ENCODE assay signal across 8 mouse cellular contexts in the genomic region with DNA sequence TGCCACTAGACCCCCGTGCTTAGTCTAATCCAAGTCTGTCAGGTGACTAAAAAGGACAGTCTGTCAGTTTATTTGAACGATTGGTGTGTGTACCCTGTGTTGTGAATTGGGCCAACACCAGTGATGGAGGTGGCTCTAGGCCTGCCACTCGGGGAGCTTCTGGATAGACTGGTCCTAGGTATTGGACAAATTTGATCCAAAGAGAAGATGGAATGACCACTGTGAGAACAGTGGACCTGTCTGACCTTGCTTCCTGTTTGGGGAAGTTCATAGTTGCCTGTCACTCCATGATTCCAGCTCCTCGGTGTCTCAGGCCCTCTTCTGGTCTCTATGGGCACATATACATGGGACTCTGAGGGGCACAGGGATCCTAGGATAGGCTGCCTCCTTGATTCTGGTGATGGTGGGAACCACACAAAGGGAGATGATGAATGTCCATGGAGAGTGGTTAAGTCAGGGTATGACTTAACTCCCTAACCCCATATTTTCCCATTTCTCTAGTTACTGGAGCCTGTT. TPM values are rescaled to one million over a fixed set of nuclear protein-coding genes. Genes with fewer than 3 reads are reported as not detected.
A peak's percentile ranks its signal among the peaks of the same experiment; 100 is the strongest.
DNase-seq lines count a peak whose midpoint lies in the region; ATAC-seq and TF ChIP-seq lines count a peak whose summit lies in the region.
"Had no signal": no experiment of that assay in that cellular context is flagged by ENCODE, and none has a peak within 500 bp of the region (broad histone marks: within the 10 kb centered on the region; RNA-seq: fewer than 3 reads in every experiment).

No protein-coding gene starts in this region.

- no peaks in the 10 kb centered on the region for H3K27me3 ChIP-seq in C2C12 (ENCODE audit: control insufficient read depth, insufficient read depth, insufficient read length)
- H3K27me3 ChIP-seq in forebrain, embryonic 16.5 days (replicated peaks; ENCODE audit: control insufficient read depth, insufficient read depth, low read length), result no peaks in the 10 kb centered on the region
- no peaks in the 10 kb centered on the region for H3K27me3 ChIP-seq in liver, embryonic 14.5 days (ENCODE audit: control insufficient read depth, insufficient read depth, low read length)

- peaks cover 22% of the 10 kb centered on the region for H3K79me3 ChIP-seq in C2C12 (ENCODE audit: low read depth)

- peak overlapping the region; percentile 86 for H3K4me2 ChIP-seq in forebrain, embryonic 16.5 days (ENCODE audit: low read length)
- peak overlapping the region; percentile 90 for H3K4me2 ChIP-seq in liver, embryonic 14.5 days (ENCODE audit: low read depth)

- no peaks in the 10 kb centered on the region for H3K9me3 ChIP-seq in forebrain, embryonic 16.5 days (ENCODE audit: control insufficient read depth, low read length)
- H3K9me3 ChIP-seq in liver, embryonic 14.5 days (ENCODE audit: control insufficient read depth, low read length), result no peaks in the 10 kb centered on the region

- peak overlapping the region; percentile 94; the same call in 1 of the 2 replicates for H3K9ac ChIP-seq in forebrain, embryonic 16.5 days (replicated peaks; ENCODE audit: low read depth, low read length)
- peak overlapping the region; percentile 99 for H3K9ac ChIP-seq in liver, embryonic 14.5 days (replicated peaks)

- intact Hi-C loops in left cerebral cortex, postnatal 4 days (cut with DNase I), result no loop called here

- TF ChIP-seq CTCF in C2C12 (IDR thresholded peaks at IDR 0.05; ENCODE audit: control insufficient read depth, insufficient read depth, insufficient read length), result no peak
- TF ChIP-seq CTCF in liver, embryonic 14.5 days (IDR thresholded peaks at IDR 0.05; ENCODE audit: low read depth), result 0 out of 2 replicates have a peak, but pooled peaks have one; percentile 19

- WGBS in forebrain, embryonic 16.5 days, result 48% methylated on average over 4 of the region's 4 CpGs
- WGBS in liver, embryonic 14.5 days (ENCODE audit: insufficient replicate concordance), result 9% methylated on average over 4 of the region's 4 CpGs

- H3K79me2 ChIP-seq in C2C12 (ENCODE audit: control insufficient read depth, insufficient read depth), result peaks cover 33% of the 10 kb centered on the region

- H3K4me3 ChIP-seq in C2C12 (ENCODE audit: insufficient read depth, poor library complexity, severe bottlenecking), result peak overlapping the region; percentile 87
- peak overlapping the region; percentile 86 for H3K4me3 ChIP-seq in forebrain, embryonic 16.5 days (replicated peaks; ENCODE audit: low read length)
- peak overlapping the region; percentile 83 to 98 for H3K4me3 ChIP-seq in liver, embryonic 14.5 days (ENCODE audit: insufficient read depth in 1 of 2, low read depth in 2 of 2, low read length in 2 of 2)

- no peak for ATAC-seq in forebrain, embryonic 16.5 days
- no peak for ATAC-seq in liver, embryonic 14.5 days (ENCODE audit: insufficient read depth)

- H3K27ac ChIP-seq in forebrain, embryonic 16.5 days (ENCODE audit: low read length), result no peak overlapping the region
- H3K27ac ChIP-seq in liver, embryonic 14.5 days, result peak overlapping the region; percentile 66

- H3K36me3 ChIP-seq in C2C12 (ENCODE audit: control insufficient read depth, insufficient read depth), result peaks cover 38% of the 10 kb centered on the region
- peaks cover 11% of the 10 kb centered on the region for H3K36me3 ChIP-seq in forebrain, embryonic 16.5 days (ENCODE audit: control insufficient read depth, insufficient read depth)
- H3K36me3 ChIP-seq in liver, embryonic 14.5 days (replicated peaks; ENCODE audit: control insufficient read depth, insufficient read depth, low read depth), result peaks cover 34% of the 10 kb centered on the region

- H3ac ChIP-seq in C2C12 (ENCODE audit: control insufficient read depth, insufficient read length, low read depth), result peak overlapping the region; percentile 75

- peak; percentile 46 for DNase-seq in 416B (ENCODE audit: low read depth)
- no peak for DNase-seq in liver, embryonic 14.5 days (ENCODE audit: low read depth in 3 of 3, low spot score in 3 of 3)
- no peak for DNase-seq in cerebellum, postnatal 36 days
- no peak for DNase-seq in spleen, postnatal 14 days (ENCODE audit: low spot score in 2 of 2)
- DNase-seq in left cerebral cortex, postnatal 4 days, result no peak
- DNase-seq: cerebellum, postnatal 25 days had no signal

- H3K4me1 ChIP-seq in forebrain, embryonic 16.5 days (replicated peaks; ENCODE audit: control insufficient read depth, insufficient read depth, low read length), result peaks cover 15% of the 10 kb centered on the region
- peaks cover 14 to 19% of the 10 kb centered on the region in 2 experiments for H3K4me1 ChIP-seq in liver, embryonic 14.5 days (replicated peaks; ENCODE audit: control insufficient read depth in 2 of 2, insufficient read depth in 2 of 2, low read length in 1 of 2)

- TF ChIP-seq EP300 in liver, embryonic 14.5 days (IDR thresholded peaks at IDR 0.05; ENCODE audit: low read depth), result no peak

TF ChIP-seq in C2C12, 6 proteins besides CTCF, POLR2A, EP300 and RAD21:
- TF ChIP-seq MYOG (IDR thresholded peaks at IDR 0.05; ENCODE audit: control insufficient read depth, extremely low read depth, insufficient read length) (no peak), MYOD1 (IDR thresholded peaks at IDR 0.05; ENCODE audit: control insufficient read depth, insufficient read length, low read depth) (no peak), USF1 (IDR thresholded peaks at IDR 0.05; ENCODE audit: low read depth) (no peak), MAX (IDR thresholded peaks at IDR 0.05) (no peak), FOSL1 (IDR thresholded peaks at IDR 0.05; ENCODE audit: insufficient read depth, low read length, poor library complexity, severe bottlenecking) (no peak), CEBPB (IDR thresholded peaks at IDR 0.05; ENCODE audit: low read depth) (no peak)

RNA-seq across cellular contexts. Expression of gene Rps16, which starts 1.3 kb away (rescaled TPM):
- 6,019 TPM for polyA plus RNA-seq in C2C12 (2012; fragmentation: generic; extraction: Trizol)
- polyA plus RNA-seq in forebrain, embryonic 16.5 days (2015; fragmentation: Nextera tagmentation; extraction: Ambion mirVana), result 464 and 494 TPM in 2 replicates
- polyA plus RNA-seq in liver, embryonic 14.5 days (2012; rRNA removed), result 512 and 1,209 TPM in 2 replicates
- polyA plus RNA-seq in liver, embryonic 14.5 days (2014; fragmentation: Nextera tagmentation; extraction: Ambion mirVana), result 874 and 900 TPM in 2 replicates
- total RNA-seq in left cerebral cortex, postnatal 4 days (2021), result 100 to 1,000 TPM; 913 to 959 TPM

RNA-seq across cellular contexts. Expression of gene Supt5, which starts 13.2 kb away (rescaled TPM):
- 82.4 TPM for polyA plus RNA-seq in C2C12 (2012; fragmentation: generic; extraction: Trizol)
- polyA plus RNA-seq in forebrain, embryonic 16.5 days (2015; fragmentation: Nextera tagmentation; extraction: Ambion mirVana), result 114 and 118 TPM in 2 replicates
- polyA plus RNA-seq in liver, embryonic 14.5 days (2012; rRNA removed), result 29.4 and 29.6 TPM in 2 replicates
- polyA plus RNA-seq in liver, embryonic 14.5 days (2014; fragmentation: Nextera tagmentation; extraction: Ambion mirVana), result 21.7 and 26.2 TPM in 2 replicates
- 100 to 1,000 TPM; 111 TPM for total RNA-seq in left cerebral cortex, postnatal 4 days (2021)

RNA-seq across cellular contexts. Expression of gene Plekhg2, which starts 20.7 kb away (rescaled TPM):
- polyA plus RNA-seq in C2C12 (2012; fragmentation: generic; extraction: Trizol), result 29.0 TPM
- polyA plus RNA-seq in forebrain, embryonic 16.5 days (2015; fragmentation: Nextera tagmentation; extraction: Ambion mirVana), result 40.7 and 50.8 TPM in 2 replicates
- 3.2 and 3.3 TPM in 2 replicates for polyA plus RNA-seq in liver, embryonic 14.5 days (2012; rRNA removed)
- 2.7 and 3.4 TPM in 2 replicates for polyA plus RNA-seq in liver, embryonic 14.5 days (2014; fragmentation: Nextera tagmentation; extraction: Ambion mirVana)
- 10 to 100 TPM; 25.0 to 33.3 TPM for total RNA-seq in left cerebral cortex, postnatal 4 days (2021)

RNA-seq across cellular contexts. Expression of gene Zfp36, which starts 28.3 kb away (rescaled TPM):
- 11.2 TPM for polyA plus RNA-seq in C2C12 (2012; fragmentation: generic; extraction: Trizol)
- 6.5 and 6.7 TPM in 2 replicates for polyA plus RNA-seq in forebrain, embryonic 16.5 days (2015; fragmentation: Nextera tagmentation; extraction: Ambion mirVana)
- polyA plus RNA-seq in liver, embryonic 14.5 days (2012; rRNA removed), result 3.9 and 5.1 TPM in 2 replicates
- 4.6 and 5.0 TPM in 2 replicates for polyA plus RNA-seq in liver, embryonic 14.5 days (2014; fragmentation: Nextera tagmentation; extraction: Ambion mirVana)
- total RNA-seq in left cerebral cortex, postnatal 4 days (2021), result 1 to 10 TPM; 1.9 to 2.3 TPM

RNA-seq across cellular contexts. Expression of gene Timm50, which starts 39.9 kb away (rescaled TPM):
- 130 TPM for polyA plus RNA-seq in C2C12 (2012; fragmentation: generic; extraction: Trizol)
- 144 and 146 TPM in 2 replicates for polyA plus RNA-seq in forebrain, embryonic 16.5 days (2015; fragmentation: Nextera tagmentation; extraction: Ambion mirVana)
- 45.4 and 52.3 TPM in 2 replicates for polyA plus RNA-seq in liver, embryonic 14.5 days (2012; rRNA removed)
- 91.1 and 95.2 TPM in 2 replicates for polyA plus RNA-seq in liver, embryonic 14.5 days (2014; fragmentation: Nextera tagmentation; extraction: Ambion mirVana)
- 10 to 100 TPM; 59.7 to 66.7 TPM for total RNA-seq in left cerebral cortex, postnatal 4 days (2021)
